Mouse (Mus musculus) bone marrow, adult 2 months (tissue): ENCODE measurements at regions not wholly inside any gene's neighbourhood (a gene's known extent, or its start where the extent isn't known, plus 50 kb on each side); places are given as distances from the start of the nearest gene placed in this dataset.

Experiments used
- CTCF ChIP-seq: fragments of 200-500 bp; IDR thresholded peaks from 2 replicates; pipeline ENCODE4 v1.5.1; 2011; ENCODE audit warnings: low read length, control low read depth; ENCODE audit not compliant: control insufficient read depth, insufficient read depth
- POLR2A ChIP-seq: fragments of 200-500 bp; IDR thresholded peaks from 2 replicates; pipeline ENCODE4 v1.6.1; 2011; ENCODE audit warnings: low read depth, mild to moderate bottlenecking, control low read depth, low read length, borderline replicate concordance; ENCODE audit not compliant: control insufficient read depth

DNA sequence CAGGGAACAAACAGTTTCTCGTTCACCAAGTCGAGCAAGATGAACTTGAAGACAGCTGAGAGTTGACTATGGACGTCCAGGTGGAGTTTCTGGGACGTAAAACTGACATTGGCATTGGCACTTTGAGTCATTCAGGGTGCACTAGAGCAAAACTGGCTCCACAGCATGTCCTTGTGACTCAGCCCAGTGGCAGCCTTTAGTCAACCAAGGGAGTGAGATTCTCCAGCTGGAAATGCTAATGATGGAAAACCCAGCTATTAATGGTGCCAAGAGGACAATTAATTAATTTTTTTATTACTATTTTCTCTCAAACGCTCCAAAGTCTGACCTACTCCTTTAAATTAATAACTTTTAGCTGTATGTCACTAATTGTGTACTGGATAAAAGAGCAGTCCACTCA is 195.0 kb upstream of the Prdm1 start:
- no peak for TF ChIP-seq POLR2A
- no peak for TF ChIP-seq CTCF
